ENCODE assay signal across 11 mouse cellular contexts in genomic region chr11:67518985-67519384, GRCm38 (mm10).
A peak's percentile ranks its signal among the peaks of the same experiment; 100 is the strongest.
DNase-seq lines count a peak whose midpoint lies in the region; TF ChIP-seq lines count a peak whose summit lies in the region.
"Had no signal": no experiment of that assay in that cellular context is flagged by ENCODE, and none has a peak within 500 bp of the region (broad histone marks: within the 10 kb centered on the region; RNA-seq: fewer than 3 reads in every experiment).

No protein-coding gene starts in this region.

- H3K79me2 ChIP-seq in heart, adult 2 months (replicated peaks; ENCODE audit: control insufficient read depth, insufficient read depth, low read length), result no peaks in the 10 kb centered on the region

- TF ChIP-seq EP300 in heart, adult 2 months (IDR thresholded peaks at IDR 0.05; ENCODE audit: insufficient read depth, low read depth, low read length), result no peak

- TF ChIP-seq POLR2A in heart, adult 2 months (IDR thresholded peaks at IDR 0.05; ENCODE audit: insufficient read depth, low read depth, low read length), result no peak

- H3K4me3 ChIP-seq in heart, adult 2 months, result no peak overlapping the region
- H3K4me3 ChIP-seq: embryonic facial prominence, embryonic 15.5 days; megakaryocyte, embryonic 14.5 days had no signal

- WGBS in heart, adult 2 months, result 91% methylated on average over 8 of the region's 8 CpGs

- H3K27me3 ChIP-seq in heart, adult 2 months (ENCODE audit: control insufficient read depth, insufficient read depth, low read length), result no peaks in the 10 kb centered on the region
- H3K27me3 ChIP-seq: embryonic facial prominence, embryonic 15.5 days had no signal

- DNase-seq in heart, adult 11 months, result peak; percentile 89
- no peak for DNase-seq in heart, postnatal 25 days (ENCODE audit: low spot score)
- peak; percentile 58 for DNase-seq in cerebellum, adult 11-12 months
- peak; percentile 86 for DNase-seq in layer of hippocampus, adult 11-12 months (ENCODE audit: low spot score)
- peak; percentile 83 for DNase-seq in left cerebral cortex, postnatal 4 days
- DNase-seq in adipocyte (ENCODE audit: low spot score), result no peak
- DNase-seq in heart, adult 2 months, result no peak
- no peak for DNase-seq in gastrocnemius, adult 18-20 months (ENCODE audit: low spot score)
- DNase-seq: B cell, adult 2 months had no signal

- H3K9ac ChIP-seq in heart, adult 2 months (ENCODE audit: low read depth, low read length), result no peak overlapping the region
- H3K9ac ChIP-seq: embryonic facial prominence, embryonic 15.5 days had no signal

- H3K4me1 ChIP-seq in heart, adult 2 months (ENCODE audit: control insufficient read depth, insufficient read depth, low read length), result peaks cover 2% of the 10 kb centered on the region; the same call in 1 of the 2 replicates
- H3K4me1 ChIP-seq: megakaryocyte, embryonic 14.5 days had no signal

- no peaks in the 10 kb centered on the region for H3K36me3 ChIP-seq in heart, adult 2 months (ENCODE audit: control insufficient read depth, insufficient read depth, low read length)
- H3K36me3 ChIP-seq: embryonic facial prominence, embryonic 15.5 days had no signal

- H3K27ac ChIP-seq in heart, adult 2 months, result no peak overlapping the region
- H3K27ac ChIP-seq: embryonic facial prominence, embryonic 15.5 days had no signal

- intact Hi-C loops in heart, postnatal 25 days (cut with DNase I), result no loop called here
- intact Hi-C loops in left cerebral cortex, postnatal 4 days (cut with DNase I), result no loop called here
- intact Hi-C loops in heart, adult 2 months (cut with DNase I), result loop anchor here (5.0 kb wide), 1 partner anchor 128 kb away; no protein-coding TSS in a partner anchor

- TF ChIP-seq CTCF in heart, adult 2 months (IDR thresholded peaks at IDR 0.05), result no peak

Comparison
In these comparisons a context has a peak if more than half of its experiments do, and no peak if none do; other contexts are left out.
1. DNase-seq: peak in heart, adult 11 months (single experiment), cerebellum, adult 11-12 months (single experiment), layer of hippocampus, adult 11-12 months (single experiment) and left cerebral cortex, postnatal 4 days (single experiment); none in heart, postnatal 25 days (single experiment), adipocyte (single experiment), heart, adult 2 months (0 of 2) and gastrocnemius, adult 18-20 months (single experiment).